ENCODE assay signal across 1 mouse cellular context in genomic region chr15:78955663-78956062, GRCm38 (mm10).
A peak's percentile ranks its signal among the peaks of the same experiment; 100 is the strongest.
TF ChIP-seq lines count a peak whose summit lies in the region.

No protein-coding gene starts in this region.

TF ChIP-seq in CH12.LX, 34 proteins besides CTCF, POLR2A, EP300 and RAD21:
- TF ChIP-seq MXI1 (IDR thresholded peaks at IDR 0.05; ENCODE audit: low read depth, low read length) (no peak), ZNF384 (IDR thresholded peaks at IDR 0.05; ENCODE audit: low read depth, low read length) (peak; percentile 57)
TF ChIP-seq in CH12.LX: peak in this region for 1.
